Mouse (Mus musculus) intestine, embryonic 16.5 days (tissue): ENCODE results near the gene Dclk1. TPM values are rescaled to one million over a fixed set of nuclear protein-coding genes. Genes with fewer than 3 reads are reported as not detected.

Experiments
- ATAC-seq: fragments of 200-750 bp; cut with Nextera tagmentation; 2 replicates; pipeline ENCODE4 v1.8.0; 2017; ENCODE audit warnings: moderate TSS enrichment, moderate library complexity
- H3K27ac ChIP-seq: fragments of 300-500 bp; sonication (generic); 2 replicates; pipeline ENCODE4 v1.5.1; 2014; ENCODE audit warnings: mild to moderate bottlenecking, low read length
- H3K27me3 ChIP-seq: fragments of 300-500 bp; sonication (generic); replicated peaks from 2 replicates; pipeline ENCODE4 v1.6.1; 2014; ENCODE audit warnings: low read length, control low read depth, mixed read lengths; ENCODE audit not compliant: control insufficient read depth, insufficient read depth
- H3K36me3 ChIP-seq: fragments of 300-500 bp; sonication (generic); 2 replicates; pipeline ENCODE4 v1.6.1; 2014; ENCODE audit warnings: low read length, control low read depth; ENCODE audit not compliant: control insufficient read depth, insufficient read depth
- H3K4me1 ChIP-seq: fragments of 300-500 bp; sonication (generic); 2 replicates; pipeline ENCODE4 v1.6.1; 2014; ENCODE audit warnings: low read length, control low read depth, mixed read lengths; ENCODE audit not compliant: control insufficient read depth, insufficient read depth
- H3K4me2 ChIP-seq: fragments of 300-500 bp; sonication (generic); 2 replicates; pipeline ENCODE4 v1.6.1; 2014; ENCODE audit warnings: low read depth, low read length, control low read depth
- H3K4me3 ChIP-seq: fragments of 300-500 bp; sonication (generic); 2 replicates; pipeline ENCODE4 v1.5.1; 2014; ENCODE audit warnings: mild to moderate bottlenecking, low read length
- H3K9ac ChIP-seq: fragments of 300-500 bp; sonication (generic); 2 replicates; pipeline ENCODE4 v1.6.1; 2014; ENCODE audit warnings: low read depth, low read length
- H3K9me3 ChIP-seq: fragments of 300-500 bp; sonication (generic); 2 replicates; pipeline ENCODE4 v1.6.1; 2016; ENCODE audit warnings: low read length, control low read depth; ENCODE audit not compliant: control insufficient read depth
- WGBS: fragments of 180-500 bp; shearing (Covaris S2); extraction: QIAGEN DNeasy Blood & Tissue Kit; methylation state at CpG from one replicate; pipeline ENCODE4 v1.1.7; 2014; 5-methylcytosine and 5-hydroxymethylcytosine counted together
- polyA plus RNA-seq: library from polyadenylated mRNA; unstranded; fragments of >200 nt; fragmentation: Nextera tagmentation; extraction: Ambion mirVana; gene quantifications from 2 replicates; pipeline ENCODE4 v1.2.1, GENCODE M21; 2015

Gene Dclk1
- polyA plus RNA-seq, 1 experiment from 2014 or later: 11.6 TPM

DNA sequence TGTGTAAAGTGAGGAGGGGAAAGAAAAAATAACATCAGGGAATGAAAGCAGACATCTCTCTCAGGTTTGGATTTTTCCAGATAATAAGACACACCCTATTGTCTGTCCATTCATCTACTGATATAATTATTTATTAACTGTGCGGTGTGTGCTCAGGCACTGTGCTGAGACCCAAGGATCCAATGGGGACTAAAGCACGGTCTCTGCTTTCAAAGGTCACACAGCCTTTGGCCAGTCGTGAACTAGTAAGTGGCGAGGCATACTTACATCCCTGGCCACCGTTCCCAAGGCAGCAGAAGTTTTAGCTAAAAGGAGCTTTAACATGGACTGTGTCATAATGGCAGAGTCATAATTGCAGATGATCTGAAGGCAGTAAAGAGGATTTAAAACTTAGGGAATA, 273.8 kb downstream of the Dclk1 start:
- Histone ChIP-seq H3K4me3 (no peak overlapping the region), H3K4me2 (no peak overlapping the region), H3K4me1 (0 out of 2 replicates have a peak, but pooled peaks cover 3% of the 10 kb centered on the region), H3K27ac (no peak overlapping the region), H3K36me3 (no peaks in the 10 kb centered on the region), H3K9me3 (no peaks in the 10 kb centered on the region), H3K27me3 (0 out of 2 replicates have a peak, but pooled peaks cover 2% of the 10 kb centered on the region), H3K9ac (no peak overlapping the region)
- no peak for ATAC-seq
- 69% methylated on average over 5 of the region's 5 CpGs for WGBS

GRCm38 (mm10) chr3:55517454-55518014, 275.4 kb downstream of the Dclk1 start:
- ATAC-seq: no peak
- Histone ChIP-seq H3K4me2 (peak overlapping the region; percentile 37), H3K4me3 (peak overlapping the region; percentile 21), H3K9ac (0 out of 2 replicates have a peak overlapping the region, but pooled peaks have one; percentile 3), H3K27ac (no peak overlapping the region), H3K27me3 (0 out of 2 replicates have a peak, but pooled peaks cover 2% of the 10 kb centered on the region), H3K9me3 (no peaks in the 10 kb centered on the region), H3K36me3 (no peaks in the 10 kb centered on the region), H3K4me1 (0 out of 2 replicates have a peak, but pooled peaks cover 3% of the 10 kb centered on the region)
- 49% methylated on average over 17 of the region's 17 CpGs for WGBS

DNA sequence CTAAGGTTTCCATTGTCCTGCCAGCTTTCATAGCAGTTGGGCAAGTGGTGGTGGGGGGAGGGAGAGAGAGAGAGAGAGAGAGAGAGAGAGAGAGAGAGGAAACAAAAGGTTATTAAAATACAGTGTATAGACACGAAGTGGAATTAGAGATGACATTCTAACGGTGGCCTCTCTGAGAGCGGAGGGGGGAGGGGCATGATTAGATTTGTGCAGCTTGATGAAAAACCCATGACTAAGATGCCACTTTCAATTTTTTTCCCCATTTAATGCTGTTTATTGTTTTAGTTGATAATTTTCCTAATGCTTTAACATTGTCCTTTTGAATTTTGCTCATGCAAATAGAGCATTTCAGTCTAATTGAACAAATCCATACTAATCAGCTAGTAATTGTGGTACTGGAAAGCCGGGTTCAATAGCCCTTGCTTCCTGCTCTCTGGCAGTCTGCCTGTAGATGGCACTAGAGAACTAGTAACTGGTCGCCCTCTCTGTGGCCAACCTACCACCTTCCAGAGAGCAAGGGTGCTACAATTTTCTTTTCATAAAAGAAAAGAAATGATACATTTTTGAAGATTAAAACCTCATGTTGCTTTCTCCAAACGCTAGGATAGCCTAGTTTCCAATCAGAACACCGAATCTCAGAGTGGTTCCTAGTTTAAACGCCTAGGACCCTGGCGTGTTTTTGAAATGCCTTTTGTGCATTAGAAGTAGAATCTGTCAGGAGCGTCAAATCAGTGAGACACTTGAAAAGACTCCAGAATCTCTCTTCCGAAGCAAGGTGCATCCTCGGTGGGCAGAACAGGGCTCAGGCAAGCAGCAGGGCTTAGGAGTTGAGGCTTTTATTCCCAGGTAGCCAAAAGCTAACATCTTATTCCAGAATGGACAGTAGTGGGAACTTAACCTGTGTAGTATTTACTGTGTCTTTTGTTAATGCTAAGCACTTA, 278.3 kb downstream of the Dclk1 start:
- WGBS: 30% methylated on average over 12 of the region's 12 CpGs
- 0 out of 2 replicates have a peak, but pooled peaks cover 2% of the 10 kb centered on the region for H3K27me3 ChIP-seq
- H3K4me1 ChIP-seq: 0 out of 2 replicates have a peak, but pooled peaks cover 3% of the 10 kb centered on the region
- no peaks in the 10 kb centered on the region for H3K9me3 ChIP-seq
- no peak overlapping the region for H3K4me3 ChIP-seq
- no peaks in the 10 kb centered on the region for H3K36me3 ChIP-seq
- no peak overlapping the region for H3K4me2 ChIP-seq
- H3K27ac ChIP-seq: no peak overlapping the region
- no peak overlapping the region for H3K9ac ChIP-seq
- ATAC-seq: 0 out of 2 replicates have a peak, but pooled peaks have one; percentile 70

DNA sequence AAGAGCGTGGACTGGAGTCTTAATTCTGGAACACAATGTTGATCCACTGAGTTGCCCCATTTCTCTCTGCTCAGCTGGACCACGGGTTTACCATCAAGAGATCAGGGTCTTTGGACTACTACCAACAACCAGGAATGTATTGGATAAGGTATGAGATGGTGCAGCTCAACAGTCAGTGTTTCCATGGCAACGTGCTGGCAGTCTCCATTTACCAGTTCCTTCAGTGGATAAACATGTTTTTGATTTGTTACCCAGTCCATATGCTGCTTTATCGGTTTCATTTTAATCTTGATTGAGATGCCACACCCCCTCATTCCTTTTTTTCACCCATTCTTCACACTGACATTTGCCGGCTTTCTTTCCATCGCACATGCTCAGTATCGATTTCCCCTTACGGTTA, 279.6 kb downstream of the Dclk1 start:
- WGBS: 76% methylated on average over 8 of the region's 8 CpGs
- ATAC-seq: no peak
- H3K9me3 ChIP-seq: no peaks in the 10 kb centered on the region
- H3K27ac ChIP-seq: no peak overlapping the region
- H3K4me1 ChIP-seq: 0 out of 2 replicates have a peak, but pooled peaks cover 3% of the 10 kb centered on the region
- no peaks in the 10 kb centered on the region for H3K36me3 ChIP-seq
- H3K4me3 ChIP-seq: no peak overlapping the region
- 0 out of 2 replicates have a peak, but pooled peaks cover 2% of the 10 kb centered on the region for H3K27me3 ChIP-seq
- no peak overlapping the region for H3K4me2 ChIP-seq
- H3K9ac ChIP-seq: no peak overlapping the region

- Histone ChIP-seq H3K27ac (no peak overlapping the region), H3K4me2 (no peak overlapping the region), H3K27me3 (0 out of 2 replicates have a peak, but pooled peaks cover 2% of the 10 kb centered on the region), H3K4me3 (no peak overlapping the region), H3K4me1 (no peaks in the 10 kb centered on the region), H3K9ac (no peak overlapping the region), H3K9me3 (no peaks in the 10 kb centered on the region), H3K36me3 (no peaks in the 10 kb centered on the region)
- WGBS: 52% methylated on average over 7 of the region's 7 CpGs
- no peak; the same call in 1 of the 2 replicates for ATAC-seq
Observed at GRCm38 (mm10) chr3:55523224-55523623, 281.1 kb downstream of the Dclk1 start.

GRCm38 (mm10) chr3:55523735-55524477, 281.7 kb downstream of the Dclk1 start:
- H3K36me3 ChIP-seq: no peaks in the 10 kb centered on the region
- H3K4me2 ChIP-seq: 0 out of 2 replicates have a peak overlapping the region, but pooled peaks have one; percentile 17
- no peak overlapping the region for H3K9ac ChIP-seq
- no peak overlapping the region for H3K27ac ChIP-seq
- H3K9me3 ChIP-seq: no peaks in the 10 kb centered on the region
- H3K27me3 ChIP-seq: 0 out of 2 replicates have a peak, but pooled peaks cover 2% of the 10 kb centered on the region
- no peak; the same call in 1 of the 2 replicates for ATAC-seq
- no peaks in the 10 kb centered on the region for H3K4me1 ChIP-seq
- H3K4me3 ChIP-seq: no peak overlapping the region
- 34% methylated on average over 16 of the region's 16 CpGs for WGBS

DNA sequence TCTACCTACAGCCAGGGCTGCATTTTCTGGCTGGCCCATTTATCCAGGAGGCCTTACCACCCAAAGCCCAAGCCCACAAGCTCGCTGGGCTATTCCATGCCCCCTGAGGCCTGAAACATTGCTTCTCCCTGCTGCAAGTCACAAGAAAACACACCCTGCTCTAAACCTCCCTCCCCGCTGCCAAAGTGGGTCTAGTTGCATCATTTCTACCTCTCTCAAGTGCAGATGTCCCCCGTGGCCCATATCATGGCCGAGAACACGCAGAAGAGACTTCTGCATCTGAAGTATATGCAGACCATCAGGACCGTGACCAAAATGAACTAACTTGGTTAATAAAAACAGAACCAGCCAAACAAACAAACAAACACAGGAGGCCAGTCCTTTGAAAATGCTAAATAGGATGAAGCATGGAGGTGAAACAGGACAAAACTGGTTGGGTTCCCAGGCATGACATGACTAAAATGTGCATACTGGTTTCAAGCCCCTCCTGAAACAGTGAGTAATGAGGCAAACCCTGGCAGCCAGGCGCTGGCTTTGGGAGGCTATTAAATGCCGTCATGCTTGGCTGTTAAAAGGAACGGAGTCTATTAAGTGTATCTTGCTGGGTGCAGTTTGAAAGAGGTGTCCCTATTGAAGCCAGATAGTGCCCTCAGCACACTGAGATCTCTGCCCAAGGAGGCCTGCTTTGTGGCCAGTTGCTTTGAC, 282.5 kb downstream of the Dclk1 start:
- Histone ChIP-seq H3K4me3 (no peak overlapping the region), H3K9ac (no peak overlapping the region), H3K9me3 (no peaks in the 10 kb centered on the region), H3K27ac (no peak overlapping the region), H3K4me2 (no peak overlapping the region), H3K4me1 (no peaks in the 10 kb centered on the region), H3K36me3 (no peaks in the 10 kb centered on the region), H3K27me3 (0 out of 2 replicates have a peak, but pooled peaks cover 2% of the 10 kb centered on the region)
- WGBS: 78% methylated on average over 9 of the region's 9 CpGs
- no peak for ATAC-seq

DNA sequence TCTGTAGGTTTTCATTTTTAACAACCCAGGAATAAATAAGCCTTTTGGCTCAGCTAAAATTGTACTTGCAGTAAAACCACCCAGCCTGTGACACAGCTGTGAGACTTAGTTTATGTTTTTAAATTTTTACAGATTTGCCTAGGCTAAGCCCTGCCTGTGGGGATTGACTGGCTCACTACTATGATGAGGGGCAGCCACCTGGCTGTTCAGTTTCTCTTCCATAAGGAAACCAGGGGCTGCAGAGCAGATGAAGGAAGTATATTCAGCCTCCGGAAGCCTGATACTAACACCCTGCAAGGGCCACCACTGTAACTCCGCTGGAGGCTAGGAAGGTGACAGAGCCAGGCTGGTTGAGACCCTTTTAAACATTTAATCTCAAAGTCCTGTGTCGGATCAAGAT, 284.3 kb downstream of the Dclk1 start:
- peaks cover 1% of the 10 kb centered on the region; the same call in 1 of the 2 replicates for H3K4me1 ChIP-seq
- H3K9ac ChIP-seq: no peak overlapping the region
- 77% methylated on average over 3 of the region's 3 CpGs for WGBS
- H3K4me2 ChIP-seq: no peak overlapping the region
- ATAC-seq: no peak
- no peaks in the 10 kb centered on the region for H3K36me3 ChIP-seq
- H3K27me3 ChIP-seq: no peaks in the 10 kb centered on the region
- H3K4me3 ChIP-seq: no peak overlapping the region
- no peak overlapping the region for H3K27ac ChIP-seq
- H3K9me3 ChIP-seq: no peaks in the 10 kb centered on the region
